Mouse (Mus musculus) G1E (cell line): ENCODE data around the gene Map7.

Experiments
- CTCF ChIP-seq: IDR thresholded peaks from 2 replicates; pipeline ENCODE4 v1.5.1; 2012; ENCODE audit warnings: low read depth, low read length, inconsistent platforms, mixed read lengths
- POLR2AphosphoS5 ChIP-seq: IDR thresholded peaks from 2 replicates; pipeline ENCODE4 v1.6.1; 2012; ENCODE audit warnings: low read depth, low read length, inconsistent platforms; ENCODE audit not compliant: insufficient replicate concordance
- TAL1 ChIP-seq: conservative IDR thresholded peaks from 2 replicates; pipeline ENCODE4 v1.6.1; 2012; ENCODE audit warnings: low read depth, low read length, inconsistent platforms, mixed read lengths

GRCm38 (mm10) chr10:20184326-20184725 is 36.1 kb downstream of the Map7 start:
- TF ChIP-seq CTCF (no peak), POLR2AphosphoS5 (no peak), TAL1 (no peak)
